Mouse (Mus musculus): ENCODE measurements around the gene Cacna1g.

DNA sequence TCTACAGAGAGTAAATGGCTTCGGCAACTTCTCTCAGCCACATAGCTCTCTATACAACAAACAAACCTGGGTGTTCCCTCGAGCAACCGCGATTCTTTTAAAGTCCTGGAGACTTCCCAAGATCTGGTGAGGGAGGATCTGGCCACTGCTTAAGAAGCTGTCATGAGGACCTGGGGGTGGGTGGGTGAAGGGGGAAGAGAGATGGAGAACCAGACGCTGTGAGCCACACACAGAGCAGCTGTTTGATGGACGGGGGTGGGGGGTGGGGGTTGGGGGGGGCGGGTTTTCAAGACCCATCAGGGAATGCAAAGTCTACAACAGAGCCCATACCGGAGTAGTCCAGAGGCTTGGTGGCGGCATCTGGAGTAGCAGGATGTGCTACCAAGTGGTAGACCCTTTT is 39.5 kb upstream of the Cacna1g start:
- TF ChIP-seq CTCF (IDR thresholded peaks at IDR 0.05; ENCODE audit: borderline replicate concordance, extremely low read depth, insufficient read depth, insufficient read length), result no peak
- no peak for TF ChIP-seq POLR2A (IDR thresholded peaks at IDR 0.05; ENCODE audit: borderline replicate concordance, extremely low read depth, insufficient read depth, insufficient read length, poor library complexity, severe bottlenecking)
